Mouse (Mus musculus) liver, embryonic 14.5 days (tissue): ENCODE measurements around the gene Rnf146.

Experiments used
- CTCF ChIP-seq: IDR thresholded peaks from 2 replicates; pipeline ENCODE4 v1.5.1; 2016; ENCODE audit warnings: antibody characterized with exemption, low read depth, control low read depth
- EP300 ChIP-seq: IDR thresholded peaks from 2 replicates; pipeline ENCODE4 v1.6.1; 2016; ENCODE audit warnings: antibody characterized with exemption, low read depth

- no peak for TF ChIP-seq CTCF
- no peak for TF ChIP-seq EP300
Measured at GRCm38 (mm10) chr10:29346638-29347037, 15.6 kb downstream of the Rnf146 start.
